16 mouse cellular contexts compared by ENCODE assay signal in the genomic region with DNA sequence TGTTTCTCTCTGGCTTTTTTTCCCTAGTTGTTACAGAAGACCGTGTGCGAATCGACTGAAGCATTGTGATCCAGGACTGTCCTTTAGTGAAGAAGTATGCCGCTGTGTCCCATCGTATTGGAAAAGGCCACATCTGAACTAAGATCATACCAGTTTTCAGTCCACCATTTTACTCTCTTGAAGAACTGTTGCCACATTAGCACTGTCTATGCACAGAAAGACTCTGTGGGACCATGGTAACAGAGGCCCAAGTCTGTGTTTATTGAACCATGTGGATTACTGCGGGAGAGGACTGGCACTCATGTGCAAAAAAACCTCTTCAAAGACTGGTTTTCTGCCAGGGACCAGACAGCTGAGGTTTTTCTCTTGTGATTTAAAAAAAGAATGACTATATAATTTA.
"Had no signal": no experiment of that assay in that cellular context is flagged by ENCODE, and none has a peak within 500 bp of the region (broad histone marks: within the 10 kb centered on the region; RNA-seq: fewer than 3 reads in every experiment).

No protein-coding gene starts in this region.

- H3K27ac ChIP-seq: liver, embryonic 13.5 days; midbrain, embryonic 12.5 days; neural tube, embryonic 12.5 days; neural tube, embryonic 15.5 days; stomach, postnatal 0 days had no signal

- H3K9me3 ChIP-seq: liver, embryonic 13.5 days; midbrain, embryonic 12.5 days; neural tube, embryonic 12.5 days; neural tube, embryonic 15.5 days had no signal

- H3K27me3 ChIP-seq: liver, embryonic 13.5 days; midbrain, embryonic 12.5 days; neural tube, embryonic 12.5 days; neural tube, embryonic 15.5 days had no signal

- ATAC-seq: intestine, embryonic 16.5 days had no signal

- DNase-seq: kidney, adult 2 months; kidney, postnatal 10 days; kidney, postnatal 4 days; liver, embryonic 13.5 days; lung, adult 2 months; lung, postnatal 14 days; lung, postnatal 4 days; right cerebral cortex, adult 18-20 months; right cerebral cortex, postnatal 14 days; right cerebral cortex, postnatal 4 days; thymus, postnatal 25 days had no signal

- H3K36me3 ChIP-seq: liver, embryonic 13.5 days; midbrain, embryonic 12.5 days; neural tube, embryonic 15.5 days had no signal

- H3K9ac ChIP-seq: liver, embryonic 13.5 days; midbrain, embryonic 12.5 days; neural tube, embryonic 12.5 days; neural tube, embryonic 15.5 days had no signal

- H3K4me1 ChIP-seq: liver, embryonic 13.5 days; midbrain, embryonic 12.5 days; neural tube, embryonic 12.5 days; neural tube, embryonic 15.5 days had no signal

- H3K4me3 ChIP-seq: liver, embryonic 13.5 days; midbrain, embryonic 12.5 days; neural tube, embryonic 12.5 days; neural tube, embryonic 15.5 days had no signal

- H3K4me2 ChIP-seq: liver, embryonic 13.5 days; midbrain, embryonic 12.5 days; neural tube, embryonic 12.5 days; neural tube, embryonic 15.5 days had no signal
